Mouse (Mus musculus): ENCODE results near the gene Nod1.

GRCm38 (mm10) chr6:54983526-54984050 is 11.2 kb upstream of the Nod1 start:
- TF ChIP-seq CTCF (IDR thresholded peaks at IDR 0.05; ENCODE audit: low read depth) (no peak), EP300 (IDR thresholded peaks at IDR 0.05; ENCODE audit: low read depth) (no peak)
